Mouse (Mus musculus) fat pad, adult 2 months (tissue): ENCODE results near the gene Pak1.

ENCODE experiments used
- DNase-seq: peaks from one replicate; pipeline ENCODE4 v3.0.0-alpha.2; 2011; ENCODE audit warnings: low read depth, low spot score; ENCODE audit errors: extremely low read depth

Pak1 gene

GRCm38 (mm10) chr7:97788190-97788668 lies at the start of gene Pak1:
Pak1 (plus strand) TSS chr7:97788541.
- DNase-seq, result no peak

GRCm38 (mm10) chr7:97740948-97741347 lies 47.4 kb upstream of the Pak1 start:
- no peak for DNase-seq

DNA sequence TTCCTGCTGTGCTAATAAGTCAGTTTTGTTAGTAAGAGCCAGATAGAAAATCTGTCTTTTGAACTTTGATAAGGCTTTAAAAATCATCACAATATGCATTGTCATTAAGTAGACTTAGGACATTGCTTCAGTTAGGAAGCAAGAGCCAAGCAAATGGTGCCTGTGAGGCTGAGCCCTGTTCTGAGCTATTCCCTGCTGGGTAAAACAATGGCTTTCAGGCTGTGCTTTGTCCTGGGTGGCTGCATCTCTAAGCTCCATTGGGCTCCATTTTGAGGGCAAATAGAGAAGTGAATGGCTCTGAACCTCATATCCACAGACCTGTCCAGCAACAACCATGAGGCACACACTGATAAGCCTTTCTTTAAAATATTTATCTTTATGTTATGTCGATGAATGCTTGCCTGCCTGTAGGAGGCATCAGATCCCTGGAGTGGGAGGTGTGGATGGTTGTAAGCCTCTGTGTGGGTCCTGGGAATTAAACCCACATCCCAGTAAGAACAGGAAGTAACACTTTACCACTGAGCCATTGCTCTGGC lies 46.5 kb upstream of the Pak1 start:
- no peak for DNase-seq

DNA sequence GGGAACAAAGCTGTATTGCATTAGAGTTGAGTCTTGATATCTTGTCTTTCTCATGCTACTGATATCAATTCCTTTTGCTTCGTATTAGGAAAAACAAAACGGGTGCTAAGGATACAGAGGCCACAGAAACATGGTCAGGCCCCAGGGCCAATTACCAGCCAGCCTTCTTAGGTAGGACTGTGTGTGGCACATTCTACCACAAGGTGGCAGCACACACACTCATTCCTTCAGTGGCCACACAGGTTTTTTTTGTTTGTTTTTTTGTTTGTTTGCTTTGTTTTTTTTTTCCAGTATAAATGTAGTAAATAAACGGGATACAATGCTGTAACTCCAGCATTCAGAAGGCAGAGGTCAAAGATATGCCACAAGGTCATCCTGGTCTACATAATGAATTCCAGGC lies 43.0 kb upstream of the Pak1 start:
- no peak for DNase-seq

GRCm38 (mm10) chr7:97747176-97747707 lies 41.1 kb upstream of the Pak1 start:
- DNase-seq, result no peak

DNA sequence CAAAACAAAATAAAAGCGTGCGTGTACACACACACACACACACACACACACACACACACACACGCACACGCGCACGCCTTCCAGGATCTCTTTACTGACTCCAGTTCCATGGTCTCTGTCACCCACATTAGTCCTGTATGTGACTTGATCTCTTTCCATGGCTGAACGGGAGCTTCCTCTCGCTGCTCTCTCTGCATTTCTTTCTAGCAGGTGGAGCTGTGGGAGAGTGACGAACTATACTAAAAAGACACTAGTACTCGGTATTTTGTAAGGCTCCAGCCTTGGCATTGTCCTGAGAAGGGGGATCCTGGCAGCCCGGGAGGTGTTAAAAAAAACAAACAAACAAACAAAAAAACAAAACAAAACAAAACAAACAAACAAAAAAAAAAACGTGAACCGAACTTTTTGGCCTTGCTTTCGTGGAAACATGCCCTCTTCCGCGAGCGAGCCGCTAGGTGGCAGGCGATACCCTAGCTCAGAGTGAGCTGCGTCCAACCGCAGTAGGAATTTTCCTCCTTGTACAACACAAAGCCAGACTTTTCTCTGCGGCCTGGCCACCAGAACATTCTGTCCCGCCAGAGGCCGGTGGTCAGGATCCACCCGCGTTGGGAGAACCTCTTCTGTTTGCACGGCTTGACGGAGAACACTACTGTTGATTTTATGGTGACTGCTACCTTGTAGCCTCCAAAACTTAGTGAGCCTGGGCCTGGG lies 40.4 kb upstream of the Pak1 start:
- no peak for DNase-seq

GRCm38 (mm10) chr7:97748527-97749206 lies 39.7 kb upstream of the Pak1 start:
- DNase-seq, result no peak

- DNase-seq, result no peak
Observed at GRCm38 (mm10) chr7:97749207-97750190, 38.8 kb upstream of the Pak1 start.

DNA sequence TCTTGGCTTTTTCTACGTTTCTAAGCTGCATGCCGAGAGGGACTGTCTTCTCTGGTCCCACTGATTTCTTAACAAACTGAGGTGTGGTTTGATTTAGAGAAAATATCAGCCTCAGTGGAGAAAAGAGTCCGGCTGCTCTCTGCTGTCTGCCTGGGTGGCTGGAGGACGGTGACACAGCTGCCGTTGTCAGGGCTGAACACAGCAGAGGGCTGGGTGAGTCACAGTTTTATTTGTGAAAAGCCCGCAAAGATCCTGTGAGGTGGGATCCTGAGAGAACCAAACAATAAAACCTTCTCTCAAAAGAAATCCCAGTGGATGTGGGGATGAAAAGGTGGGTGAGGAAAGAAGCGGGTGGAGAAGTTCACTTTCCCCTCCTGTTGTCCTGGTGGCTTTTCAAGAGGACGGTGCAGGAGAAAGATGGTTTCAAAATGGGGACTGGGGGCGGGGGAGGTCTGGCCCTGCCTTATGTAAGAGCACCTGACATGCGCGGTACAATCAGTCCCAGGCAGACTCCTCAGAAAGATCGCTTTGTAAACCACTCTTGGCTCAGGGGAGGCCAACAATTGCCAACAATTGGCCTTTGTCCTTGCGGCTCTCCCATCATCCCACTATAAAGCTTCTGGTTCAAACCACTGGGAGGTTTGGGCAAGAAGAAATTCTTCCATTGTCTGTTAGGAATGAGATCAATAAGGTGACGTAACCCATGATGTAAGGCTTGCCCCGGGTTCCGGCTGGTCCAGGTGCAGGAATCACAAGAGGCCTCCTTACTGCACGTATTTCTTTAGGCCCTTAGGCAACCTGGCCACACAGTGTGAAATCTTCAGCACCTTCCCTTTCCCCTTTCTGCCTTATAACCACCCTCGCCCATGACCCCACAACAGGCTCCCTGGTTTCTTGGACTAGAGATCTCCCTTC lies 31.1 kb upstream of the Pak1 start:
- DNase-seq, result no peak

DNA sequence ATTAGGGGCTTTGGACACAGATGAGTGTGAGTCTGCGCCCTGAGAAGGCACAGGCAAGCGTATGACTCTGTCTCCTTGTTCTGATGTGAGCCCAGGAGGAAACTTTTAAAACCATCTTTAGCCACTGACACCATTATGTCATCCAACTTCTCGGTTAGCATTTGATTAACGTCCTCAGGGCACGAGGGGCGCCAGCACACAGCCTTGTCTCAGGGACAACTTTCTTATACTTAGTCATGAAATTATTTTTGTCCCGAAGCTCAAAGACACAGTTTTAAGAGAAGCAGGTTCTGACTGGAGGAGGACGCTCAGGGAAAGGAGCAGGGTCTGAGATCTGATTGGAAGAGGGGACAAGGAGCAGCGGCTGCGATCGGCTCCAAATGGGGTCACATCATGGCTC lies 23.8 kb upstream of the Pak1 start:
- DNase-seq, result no peak

DNA sequence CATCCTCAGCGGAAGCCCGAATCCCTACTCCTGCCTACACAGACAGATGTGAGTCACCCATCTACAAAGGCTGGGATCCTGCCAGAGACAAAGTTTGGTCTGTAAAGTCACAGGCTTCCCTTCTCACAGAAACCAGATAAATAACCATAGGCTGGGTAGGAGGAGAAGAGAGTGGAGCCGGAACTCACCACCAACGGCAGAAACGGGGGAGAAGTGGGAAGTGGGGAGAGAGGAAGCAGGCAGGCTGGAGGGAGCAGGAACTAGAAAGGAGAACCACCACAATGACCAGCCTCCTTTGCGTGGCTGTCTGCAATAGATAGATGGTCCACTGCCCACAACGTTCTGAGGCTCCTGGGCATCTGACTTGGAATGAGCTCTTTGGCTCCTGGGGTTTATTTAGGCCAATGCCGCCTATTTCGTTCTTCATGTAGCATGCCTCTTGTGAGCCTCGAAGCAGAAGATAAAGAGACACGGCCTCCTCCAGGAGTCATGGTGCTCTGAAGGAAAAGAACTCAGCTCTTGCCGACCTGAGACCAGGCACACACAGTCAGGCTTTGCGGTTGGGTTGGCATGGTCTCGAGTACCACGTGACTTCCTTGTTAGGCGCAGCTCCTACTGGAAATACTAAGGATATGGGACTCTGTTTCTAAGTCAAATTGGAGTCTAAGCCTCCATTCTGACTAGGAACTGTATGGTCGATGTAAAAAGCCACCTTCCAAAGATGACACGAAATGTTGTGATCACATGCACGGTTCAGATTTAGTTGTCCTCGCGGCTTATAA lies 23.0 kb upstream of the Pak1 start:
- DNase-seq, result no peak

DNA sequence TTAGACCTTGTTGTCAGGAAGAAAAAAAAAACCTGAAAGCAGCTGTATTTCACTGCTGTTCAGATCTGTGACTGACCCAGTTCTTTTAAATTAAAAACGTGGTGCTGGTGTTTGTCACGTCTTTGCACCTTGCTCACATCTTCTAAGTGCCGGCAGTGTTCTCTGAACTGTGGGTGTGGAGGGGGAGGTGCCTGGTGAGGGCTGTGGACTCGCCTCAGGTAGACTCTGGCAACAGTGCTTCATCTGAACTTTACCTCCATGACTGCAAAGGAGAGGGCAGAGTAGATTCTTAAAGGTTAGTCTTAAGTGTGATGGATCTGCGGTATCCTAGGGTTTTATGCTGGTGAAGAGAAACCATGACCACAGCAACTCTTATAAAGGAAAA lies 22.4 kb upstream of the Pak1 start:
- DNase-seq, result no peak

DNA sequence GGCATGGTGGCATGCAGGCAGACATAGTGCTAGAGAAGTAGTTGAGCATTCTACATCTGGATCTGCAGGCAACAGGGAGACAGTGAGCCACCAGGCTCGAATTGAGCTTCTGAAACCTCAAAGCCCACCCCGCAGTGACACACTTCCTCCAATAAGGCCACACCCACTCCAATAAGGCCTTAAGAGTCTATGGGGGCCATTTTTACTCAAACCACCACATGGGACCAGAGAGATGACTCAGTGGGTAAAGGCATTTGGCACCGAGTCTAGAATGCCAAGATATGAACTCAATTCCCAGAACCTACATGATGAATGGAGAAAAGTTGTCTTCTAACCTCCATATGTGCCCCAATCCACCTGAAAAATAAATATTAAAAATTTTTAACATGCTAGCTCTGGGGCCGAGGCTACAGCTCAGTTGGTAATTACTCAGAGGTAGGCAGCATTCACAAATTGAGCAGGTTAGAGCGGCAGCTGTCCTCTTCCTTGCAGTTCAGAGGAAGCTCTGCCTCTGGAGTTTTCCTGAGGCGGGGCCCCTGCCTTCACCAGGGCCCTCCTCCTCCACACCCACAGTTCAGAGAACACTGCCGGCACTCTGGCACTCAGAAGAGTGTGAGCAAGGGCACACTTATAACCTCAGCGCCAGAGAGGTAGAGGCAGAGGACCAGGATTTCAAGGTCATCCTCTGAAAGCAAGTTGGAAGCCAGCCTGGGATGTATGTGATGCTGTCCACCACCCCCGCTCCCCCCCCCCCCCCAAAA lies 21.8 kb upstream of the Pak1 start:
- no peak for DNase-seq

GRCm38 (mm10) chr7:97767841-97768240 lies 20.5 kb upstream of the Pak1 start:
- no peak for DNase-seq

GRCm38 (mm10) chr7:97769020-97769419 lies 19.3 kb upstream of the Pak1 start:
- DNase-seq, result no peak

- no peak for DNase-seq
Observed at GRCm38 (mm10) chr7:97770841-97771620, 17.3 kb upstream of the Pak1 start.

DNA sequence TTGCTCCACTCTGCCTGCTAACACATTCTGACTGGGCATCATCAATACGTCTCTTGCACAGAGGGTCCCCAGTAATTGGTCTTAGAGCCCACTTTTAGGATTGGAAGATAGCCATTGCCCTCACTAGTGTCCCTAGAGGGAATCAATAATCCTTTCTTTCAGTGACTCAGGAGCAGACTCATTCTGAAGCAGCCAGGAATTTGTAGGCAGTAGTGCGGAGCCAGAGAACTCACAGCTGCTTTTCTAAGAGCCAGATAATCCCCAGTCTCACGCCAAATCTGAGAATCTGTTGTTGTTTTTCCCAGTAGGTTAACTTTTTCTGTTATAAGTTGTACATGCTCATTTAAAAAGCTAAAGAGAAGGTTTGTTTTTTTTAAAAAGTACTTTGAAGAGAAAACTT lies 13.0 kb upstream of the Pak1 start:
- DNase-seq, result no peak

GRCm38 (mm10) chr7:97775923-97776322 lies 12.4 kb upstream of the Pak1 start:
- no peak for DNase-seq
